Mouse (Mus musculus) retina, postnatal 1 day (tissue): Measurements from ENCODE around the gene Cdk6.
"Not testable (repeated sequence)": the region's sequence is repeated elsewhere in the genome, so short reads cannot be mapped to it uniquely, and the experiment has no call there.

Experiments used
- DNase-seq: peaks from one replicate; pipeline ENCODE4 v3.0.0-alpha.2; 2012

The Cdk6 gene

DNA sequence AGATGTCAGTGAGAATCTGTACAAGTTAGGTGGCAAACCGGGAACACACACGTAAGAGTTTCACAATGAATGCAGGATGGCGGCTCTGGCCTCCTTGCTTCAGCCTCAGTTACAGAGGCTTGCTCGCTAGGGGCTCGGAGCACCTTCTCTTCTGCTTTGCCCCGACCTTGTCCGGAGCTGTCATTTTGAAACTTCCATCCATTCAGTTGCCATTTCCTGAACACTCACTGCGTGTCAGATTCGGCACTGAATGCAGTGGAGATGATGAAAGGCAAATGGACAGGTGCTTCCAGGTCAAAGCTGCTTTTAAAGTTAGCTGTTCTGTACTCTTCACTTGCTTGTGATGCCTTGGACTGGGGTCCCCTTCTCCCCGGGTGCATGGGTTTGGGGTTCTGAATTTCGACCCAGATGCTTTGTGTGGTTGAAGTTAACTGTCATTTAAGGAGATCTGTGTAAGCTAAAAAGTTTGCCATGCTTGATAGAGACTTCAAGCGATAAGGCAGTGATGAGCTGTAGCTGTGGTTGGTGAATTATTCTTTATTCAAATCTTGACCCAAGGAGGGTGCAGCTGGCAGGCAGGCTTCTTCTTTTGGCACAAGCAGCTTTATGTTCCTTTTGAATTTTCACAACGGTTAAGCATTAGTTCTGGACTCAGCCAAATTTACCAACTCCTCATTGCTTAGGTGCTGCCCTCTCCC is 41.2 kb downstream of the Cdk6 start:
- DNase-seq: no peak

DNA sequence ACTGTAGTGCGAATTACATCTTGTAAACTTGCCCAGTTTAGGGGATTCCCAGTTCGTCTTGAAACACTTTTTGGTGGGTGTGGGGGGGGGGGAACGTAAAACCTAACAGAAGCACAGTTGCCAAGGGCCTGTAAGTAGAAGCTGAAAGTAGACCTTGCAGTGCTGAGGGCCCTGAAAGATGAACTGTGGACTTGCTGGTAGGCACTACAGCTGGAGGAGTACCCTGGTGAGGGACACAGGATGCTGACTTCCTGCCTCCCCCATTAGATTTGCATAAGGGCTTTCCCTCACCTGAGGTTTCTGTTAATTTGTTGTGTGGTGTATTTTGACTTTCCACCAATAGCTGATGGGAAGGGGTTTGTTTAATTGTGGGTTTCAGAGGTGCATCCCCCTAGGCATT is 42.3 kb downstream of the Cdk6 start:
- DNase-seq: no peak

DNA sequence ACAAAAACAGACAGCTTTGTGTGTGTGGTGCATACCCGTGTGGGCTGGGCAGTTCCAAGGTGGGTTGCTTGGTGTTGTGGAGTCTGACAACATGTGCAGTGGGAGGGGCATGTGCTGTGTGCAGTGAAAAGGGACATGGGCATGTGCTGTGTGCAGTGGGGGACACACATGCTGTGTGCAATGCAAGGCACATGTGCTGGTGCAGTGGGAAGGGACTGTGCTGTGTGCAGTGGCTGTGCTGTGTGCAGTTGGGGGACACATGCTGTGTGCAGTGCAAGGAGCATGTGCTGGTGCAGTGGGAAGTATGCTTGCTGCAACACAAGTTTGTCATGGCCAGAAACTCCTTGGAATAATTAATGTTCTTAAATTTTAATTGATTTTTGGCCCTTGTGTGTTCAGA is 43.8 kb downstream of the Cdk6 start:
- no peak for DNase-seq

DNA sequence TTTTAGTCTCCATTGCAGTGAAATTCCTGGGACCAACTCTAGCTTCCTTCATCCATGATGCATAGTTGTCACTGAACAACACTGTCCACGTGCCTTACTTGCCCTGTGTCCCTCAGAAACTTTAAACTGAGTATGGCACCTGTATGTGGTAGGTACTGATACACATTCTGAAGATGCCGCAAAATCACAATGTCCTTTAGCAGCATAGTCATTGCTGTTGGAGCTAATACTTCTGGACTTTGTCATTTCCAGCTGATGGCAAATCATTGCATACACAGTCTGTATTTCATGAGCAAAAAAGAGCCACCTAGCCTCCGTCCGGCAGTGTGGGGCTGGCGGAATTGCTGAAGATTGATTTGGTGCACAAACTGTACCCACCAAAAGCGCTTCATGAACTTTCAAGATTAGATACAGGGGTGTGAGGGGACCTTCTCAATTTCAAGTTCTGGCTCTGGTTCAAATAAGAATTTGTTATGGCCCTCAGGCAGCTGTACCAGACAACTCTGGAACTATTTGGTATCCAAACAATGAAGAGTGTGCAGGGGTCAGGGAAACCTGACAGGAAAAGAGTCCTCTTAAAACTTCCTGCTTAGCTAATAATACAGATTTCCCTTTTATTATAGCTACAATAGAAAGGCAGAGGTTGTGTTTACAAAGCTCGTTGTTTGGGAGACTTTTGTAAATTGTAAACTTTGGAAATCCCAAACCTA is 44.9 kb downstream of the Cdk6 start:
- no peak for DNase-seq

DNA sequence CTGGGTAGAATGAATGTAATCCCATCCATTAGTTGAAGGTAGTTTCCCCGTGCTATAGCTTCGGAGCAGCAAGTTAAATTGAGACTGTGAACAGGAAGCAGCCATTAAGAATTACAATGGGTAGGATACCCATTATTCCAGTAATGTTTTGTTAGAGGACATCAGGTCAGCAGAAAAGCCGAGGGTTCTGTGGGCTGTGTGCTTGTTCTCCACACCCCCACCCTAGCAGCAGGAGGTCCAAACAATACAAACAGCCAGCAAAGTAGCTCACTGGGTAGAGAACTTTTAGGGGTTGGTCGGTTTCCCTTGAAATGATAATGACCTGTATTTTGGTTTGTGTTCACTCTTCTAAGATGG is 45.4 kb downstream of the Cdk6 start:
- peak; percentile 46 for DNase-seq

DNA sequence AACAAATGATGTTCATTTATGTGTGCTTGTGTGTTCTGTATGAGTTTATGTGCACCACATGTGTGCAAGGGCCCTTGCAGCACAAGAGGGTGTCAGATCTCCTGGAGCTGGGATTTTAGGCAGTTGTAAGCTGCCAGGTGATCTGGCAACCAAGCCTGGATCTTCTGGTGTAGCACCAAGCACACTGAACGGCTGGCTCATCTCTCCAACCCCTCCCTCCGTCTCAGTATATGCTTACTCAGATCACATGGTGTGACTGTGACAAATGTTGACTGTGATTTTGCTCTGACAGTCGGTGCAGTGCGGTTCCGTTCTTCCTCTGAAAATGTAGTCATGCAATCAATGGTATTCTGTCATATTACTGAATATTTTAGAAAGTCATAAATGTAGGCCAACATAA is 45.9 kb downstream of the Cdk6 start:
- DNase-seq: peak; percentile 32

DNA sequence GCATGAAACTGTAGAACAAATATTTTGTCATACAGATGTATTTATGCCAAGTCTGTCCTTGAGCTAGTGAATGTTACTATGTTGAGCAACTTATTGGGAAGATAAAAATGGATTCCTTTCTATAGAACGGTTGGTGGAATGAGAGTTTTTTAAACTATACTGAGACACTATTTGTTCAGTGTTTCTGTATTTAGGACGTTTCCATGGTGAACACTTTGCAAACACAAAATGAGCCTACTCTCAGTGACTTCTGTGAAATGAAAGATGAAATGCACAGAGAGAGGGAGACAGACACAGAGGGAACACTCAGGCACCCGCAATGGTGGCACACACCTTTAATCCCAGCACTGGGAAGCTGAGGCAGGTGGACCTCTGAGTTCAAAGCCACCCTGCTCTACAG is 51.6 kb downstream of the Cdk6 start:
- DNase-seq: no peak

DNA sequence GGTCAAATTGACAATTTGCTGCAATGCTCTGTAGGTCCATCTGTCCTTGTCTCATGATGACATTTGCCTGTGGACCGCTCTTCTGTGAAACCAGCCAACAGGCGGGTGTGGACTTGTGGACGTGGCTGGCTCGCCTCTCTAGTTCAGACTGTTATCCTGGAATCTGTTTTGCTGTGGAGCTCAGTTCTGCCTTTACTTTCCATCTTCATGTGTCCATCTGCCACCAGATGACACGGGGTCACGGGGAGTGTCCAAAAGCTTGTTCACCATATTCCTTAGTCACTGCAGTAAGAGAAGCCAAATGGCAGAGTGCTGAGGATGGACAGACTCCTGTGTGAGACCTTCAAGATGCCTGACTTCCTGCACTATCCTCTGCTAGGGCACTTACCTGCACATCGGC is 52.9 kb downstream of the Cdk6 start:
- DNase-seq: no peak

DNA sequence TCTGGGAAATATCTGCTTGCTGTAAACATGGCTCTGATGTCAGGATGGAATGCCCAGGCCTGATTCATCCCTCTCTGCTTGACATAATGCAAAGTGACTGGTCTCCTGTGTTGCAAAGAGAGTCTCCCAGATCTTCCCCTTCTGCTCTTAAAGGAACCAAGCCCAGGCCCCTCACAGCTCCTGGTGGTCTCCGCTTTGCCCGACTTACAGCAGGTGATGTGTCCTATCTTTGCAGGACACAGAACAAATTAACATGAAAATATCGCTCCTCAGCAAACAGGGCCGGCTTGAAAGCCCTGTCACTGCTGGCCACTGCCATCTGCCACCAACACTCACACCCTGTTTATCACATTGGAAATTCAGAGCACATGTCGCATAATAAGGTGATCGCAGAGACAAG is 53.7 kb downstream of the Cdk6 start:
- DNase-seq: peak; percentile 85

DNA sequence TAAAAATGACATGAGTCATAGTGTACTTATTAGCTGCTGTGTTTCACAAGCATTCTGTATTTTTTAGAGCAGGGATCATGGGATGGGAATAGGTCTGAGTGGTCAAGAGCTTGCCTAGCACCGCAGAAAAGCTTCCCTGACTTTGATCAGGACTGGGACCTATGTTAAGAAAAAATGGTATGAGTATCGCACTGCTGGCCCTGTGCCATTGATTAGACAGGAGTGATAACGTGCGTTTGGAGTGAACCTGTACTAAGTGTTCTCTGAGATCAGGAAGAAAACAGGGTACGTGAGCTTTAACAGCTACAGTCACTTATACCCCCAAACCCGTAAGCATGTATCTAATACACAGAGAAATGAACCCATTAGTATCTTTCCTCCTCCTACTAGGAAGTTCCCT is 54.9 kb downstream of the Cdk6 start:
- DNase-seq: no peak

DNA sequence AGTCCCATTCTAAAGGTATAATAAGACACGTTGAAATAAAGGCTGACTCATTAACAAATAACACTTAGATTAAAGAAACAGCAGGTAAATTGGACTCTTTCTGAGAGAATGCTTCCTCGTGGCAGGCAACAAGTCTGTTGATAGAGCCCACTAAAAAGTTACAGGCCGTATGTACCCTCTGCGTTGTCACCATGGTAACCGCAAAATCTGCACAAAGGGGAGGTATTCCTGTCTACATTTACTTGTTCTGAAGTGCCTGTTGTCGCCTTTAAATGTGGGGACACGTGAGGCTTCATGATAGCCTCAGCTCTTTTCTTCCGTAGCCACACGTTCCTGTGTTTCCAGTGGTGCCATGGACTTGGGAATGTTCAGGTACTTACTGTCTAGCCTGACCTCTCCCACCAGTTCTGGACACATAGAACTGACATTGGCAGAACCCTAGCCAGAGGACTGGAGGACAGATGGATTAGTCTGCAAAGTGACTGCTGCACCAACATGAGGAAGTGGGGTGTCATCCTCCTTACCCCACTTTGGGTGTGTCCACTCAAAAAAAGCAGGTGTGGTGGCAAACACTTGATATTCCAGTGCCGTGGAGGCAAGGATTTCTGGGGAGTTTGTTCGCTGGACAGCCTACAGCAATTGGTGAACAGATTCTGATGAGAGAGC is 55.8 kb downstream of the Cdk6 start:
- no peak for DNase-seq

DNA sequence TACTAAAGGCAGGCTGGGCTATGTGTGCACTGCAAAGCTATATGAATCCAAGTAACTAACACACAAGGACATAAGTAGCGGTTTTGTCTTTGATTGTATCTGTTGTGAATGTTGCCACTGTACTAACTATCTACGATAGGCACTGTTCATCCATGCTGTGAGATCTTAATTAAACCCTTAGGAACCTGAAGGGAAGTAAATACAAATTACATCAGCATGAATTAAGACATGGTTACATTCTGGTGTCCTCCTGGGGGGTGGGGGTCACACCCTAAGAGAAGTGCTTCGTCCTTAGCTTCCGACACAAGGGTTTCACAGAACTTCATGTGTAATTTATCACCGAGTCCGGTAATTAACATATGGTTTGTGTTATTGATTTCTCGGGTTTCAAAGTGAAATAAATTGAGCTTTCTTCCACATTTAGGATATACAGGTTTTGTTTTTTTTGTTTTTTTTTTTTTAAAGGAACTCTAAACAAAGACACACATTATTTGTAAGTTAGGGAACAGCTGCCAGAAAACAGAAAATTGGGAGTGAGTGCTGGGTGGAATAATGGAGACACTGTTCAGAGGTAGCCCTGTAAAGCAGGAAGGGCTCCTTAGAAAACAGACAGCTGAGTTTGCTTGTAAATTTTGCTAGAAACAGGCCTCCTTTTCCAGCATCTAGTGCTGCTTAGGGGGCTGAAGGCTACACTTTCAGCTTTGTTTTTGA is 58.7 kb downstream of the Cdk6 start:
- peak; percentile 53 for DNase-seq

DNA sequence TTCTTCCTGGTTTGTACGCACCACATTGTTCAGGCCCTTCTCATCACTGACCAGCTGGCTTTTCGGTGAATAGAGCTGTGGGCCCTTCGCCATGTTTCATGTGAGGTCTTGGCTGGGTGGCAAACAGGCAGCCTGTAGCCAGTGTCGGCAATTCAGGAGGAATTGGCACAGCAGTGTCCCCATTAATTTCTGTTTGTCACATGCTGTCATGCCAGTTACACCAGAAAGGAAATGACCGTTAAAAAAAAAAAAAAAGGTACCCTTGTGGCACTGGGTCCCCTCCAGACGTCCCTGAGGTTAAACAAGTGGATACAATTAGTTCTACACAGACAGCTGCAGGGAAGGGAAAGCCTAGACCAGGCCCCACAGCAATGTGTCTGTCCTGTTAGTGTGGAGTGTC is 63.8 kb downstream of the Cdk6 start:
- DNase-seq: peak; percentile 87

DNA sequence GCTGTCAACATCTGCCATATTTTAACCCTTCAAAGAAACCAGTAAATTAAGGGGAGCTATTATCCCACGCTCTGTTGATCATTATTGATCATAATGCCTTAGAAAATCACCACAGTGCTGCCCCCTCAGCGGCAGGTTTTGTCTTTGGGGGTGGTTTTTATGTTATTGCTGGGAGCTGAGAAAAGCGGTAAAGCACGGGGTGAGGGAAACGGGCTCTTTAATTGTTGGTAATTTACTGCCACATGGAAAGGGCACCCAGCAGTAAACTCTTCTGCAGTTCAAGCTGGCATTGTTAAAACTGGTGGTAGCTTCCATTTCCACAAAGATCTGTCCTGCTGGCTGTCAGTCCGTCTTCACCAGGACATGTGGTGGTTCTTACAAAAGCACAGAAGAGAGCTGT is 64.2 kb downstream of the Cdk6 start:
- DNase-seq: no peak

DNA sequence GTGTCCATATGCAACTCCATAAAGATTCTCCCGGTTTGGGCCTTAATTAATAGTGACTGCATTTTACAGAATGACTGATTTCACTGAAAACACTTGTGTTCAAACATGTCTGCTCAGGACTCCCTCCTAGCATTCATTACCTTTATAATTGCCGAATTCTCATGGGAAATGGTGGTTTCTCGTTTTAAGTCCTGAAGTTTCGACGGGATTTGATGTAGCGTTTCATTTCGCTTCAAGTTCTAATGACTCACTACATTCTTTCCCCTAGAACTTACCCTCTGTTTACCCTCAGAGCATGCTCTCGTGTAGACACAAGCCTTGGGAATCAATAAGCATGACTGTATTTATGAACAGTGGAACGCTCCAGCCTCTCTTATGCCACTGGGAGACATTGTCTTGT is 66.6 kb downstream of the Cdk6 start:
- no peak for DNase-seq

DNA sequence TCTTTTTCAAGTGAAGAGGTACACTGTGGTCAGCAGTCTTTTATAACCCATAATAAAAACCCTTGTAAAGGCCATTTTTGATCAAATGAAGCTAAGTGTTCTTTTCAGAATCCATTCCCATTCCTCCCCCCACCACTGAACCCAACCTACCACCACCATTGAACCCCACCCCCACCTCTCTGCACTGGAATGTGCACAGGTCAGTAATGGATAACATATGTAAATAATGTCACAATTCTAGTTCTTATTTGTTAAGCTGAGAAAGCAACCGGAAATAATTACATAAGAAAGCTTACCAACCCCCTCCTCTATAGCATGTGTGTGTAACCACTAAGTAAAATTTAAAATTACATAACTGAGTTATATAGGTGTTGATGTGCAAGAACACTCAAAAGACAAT is 76.9 kb downstream of the Cdk6 start:
- DNase-seq: not testable (repeated sequence)

DNA sequence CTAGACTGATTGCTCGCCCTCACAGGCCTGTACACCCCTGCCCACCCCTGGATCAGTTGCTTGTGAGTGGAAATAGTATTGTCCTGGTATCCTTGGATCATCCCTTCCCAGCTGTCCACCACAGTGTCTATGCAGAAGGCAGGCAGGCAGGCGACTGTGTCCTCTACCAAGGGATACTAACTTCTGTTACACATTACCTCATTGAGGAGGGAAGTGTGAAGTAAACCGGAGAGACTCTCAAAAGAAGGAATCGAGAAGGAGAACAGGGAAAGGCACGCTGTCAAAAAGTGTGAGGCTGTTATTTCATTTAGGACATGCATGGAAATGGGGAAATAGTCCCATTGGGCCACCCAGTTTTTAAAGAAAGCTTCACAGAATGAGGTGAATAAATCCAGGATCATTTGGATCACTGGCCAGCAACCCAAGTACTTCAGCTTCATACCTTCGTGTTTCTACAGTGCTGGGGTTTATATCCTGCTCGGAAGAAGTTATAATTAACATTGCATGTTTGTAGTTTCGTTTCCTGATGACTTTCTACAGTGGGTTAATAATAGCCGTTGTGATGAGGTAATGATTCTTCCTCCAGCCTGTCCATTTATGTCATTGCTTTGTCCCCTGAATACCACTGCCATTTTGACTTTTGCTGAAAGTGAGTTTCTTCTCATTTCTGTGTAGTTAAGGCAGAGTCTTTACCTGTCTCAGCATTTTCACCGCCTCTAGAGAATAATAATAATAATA is 79.0 kb downstream of the Cdk6 start:
- DNase-seq: no peak

DNA sequence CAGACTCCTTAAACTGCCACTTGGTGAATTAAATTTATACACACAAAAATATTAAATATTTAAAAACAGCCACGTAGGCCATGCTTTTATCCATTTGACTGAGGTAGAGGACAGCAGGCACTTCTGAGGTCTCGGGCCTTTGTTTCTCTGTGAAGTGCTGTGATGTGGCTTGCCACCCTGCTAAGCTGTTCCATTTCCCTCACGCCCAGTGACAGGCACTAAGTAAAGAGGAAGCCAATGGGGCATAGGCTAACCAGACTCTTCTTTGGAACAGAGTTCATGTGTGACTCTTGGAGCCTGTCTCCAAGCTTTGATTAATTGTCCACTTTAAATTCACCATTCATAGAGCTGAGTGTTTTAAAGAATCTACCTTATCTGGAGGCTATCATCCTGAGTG is 79.5 kb downstream of the Cdk6 start:
- no peak for DNase-seq

DNA sequence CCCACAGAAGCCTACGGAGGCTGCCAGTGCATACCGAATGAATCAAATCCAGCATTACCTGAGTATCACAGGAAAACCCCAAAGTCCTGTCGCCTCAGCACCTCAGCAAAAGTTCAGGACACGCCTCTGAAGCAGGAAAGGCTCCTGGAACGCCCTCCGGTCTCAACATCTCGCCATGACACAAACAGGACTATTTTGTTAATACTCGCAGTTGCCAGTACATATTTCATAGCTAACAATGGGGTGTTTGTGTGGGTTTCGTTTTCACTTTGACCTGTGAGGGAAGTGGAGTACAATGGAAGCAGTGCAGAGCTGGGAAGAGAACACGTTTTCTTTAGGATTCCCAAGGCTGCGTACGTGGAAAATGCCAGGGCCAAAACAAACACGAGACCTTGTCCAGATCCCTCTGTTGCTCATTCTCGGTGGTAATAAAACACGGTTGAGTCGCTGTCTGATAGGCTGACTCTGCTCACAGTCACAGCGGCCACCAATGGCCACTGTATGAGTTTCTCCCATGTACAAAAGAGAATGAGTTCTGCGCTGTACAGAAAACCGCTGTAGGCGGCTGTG is 91.9 kb downstream of the Cdk6 start:
- DNase-seq: not testable (repeated sequence)

DNA sequence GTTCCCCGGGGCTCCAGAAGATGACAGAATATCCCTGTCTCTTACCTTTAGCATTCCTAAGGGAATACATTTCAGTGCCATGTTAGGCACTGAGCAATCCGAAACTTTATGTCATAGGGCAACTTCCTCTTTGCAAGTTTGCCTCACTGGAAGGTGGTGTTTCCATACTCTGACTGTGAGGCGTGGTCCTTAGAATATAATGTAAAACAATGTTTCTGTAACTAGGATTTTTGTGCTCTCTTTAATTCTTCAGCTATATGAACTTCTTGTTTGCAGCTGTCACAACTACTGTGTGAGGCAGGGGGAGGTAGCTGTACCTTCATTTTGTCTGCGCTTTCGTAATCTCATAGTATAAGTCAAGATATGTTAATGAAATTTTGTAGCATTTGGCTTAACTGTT is 92.8 kb downstream of the Cdk6 start:
- not testable (repeated sequence) for DNase-seq

DNA sequence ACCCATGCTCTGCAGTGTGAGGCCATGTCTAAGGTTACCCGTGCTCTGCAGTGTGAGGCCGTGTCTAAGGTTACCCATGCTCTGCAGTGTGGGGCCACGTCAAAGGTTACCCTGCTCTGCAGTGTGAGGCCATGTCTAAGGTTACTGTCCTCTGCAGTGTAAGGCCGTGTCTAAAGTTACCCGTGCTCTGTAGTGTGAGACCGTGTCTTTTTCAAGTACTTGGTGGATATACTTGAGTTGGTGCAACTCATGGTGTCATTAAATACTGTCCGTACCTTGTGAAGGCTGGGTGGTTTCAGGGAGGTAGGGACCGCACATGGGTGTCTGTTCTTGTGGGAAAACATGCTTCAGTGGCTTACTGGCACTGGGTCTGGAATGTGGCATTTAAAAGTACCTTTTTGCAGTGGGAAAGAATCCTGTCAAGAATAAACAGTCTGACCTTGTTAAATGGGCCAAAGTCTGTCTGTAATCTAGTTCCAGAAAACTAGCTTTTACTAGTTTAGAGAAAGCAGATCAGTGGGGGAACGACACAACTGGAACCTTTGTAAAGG is 97.2 kb downstream of the Cdk6 start:
- not testable (repeated sequence) for DNase-seq

DNA sequence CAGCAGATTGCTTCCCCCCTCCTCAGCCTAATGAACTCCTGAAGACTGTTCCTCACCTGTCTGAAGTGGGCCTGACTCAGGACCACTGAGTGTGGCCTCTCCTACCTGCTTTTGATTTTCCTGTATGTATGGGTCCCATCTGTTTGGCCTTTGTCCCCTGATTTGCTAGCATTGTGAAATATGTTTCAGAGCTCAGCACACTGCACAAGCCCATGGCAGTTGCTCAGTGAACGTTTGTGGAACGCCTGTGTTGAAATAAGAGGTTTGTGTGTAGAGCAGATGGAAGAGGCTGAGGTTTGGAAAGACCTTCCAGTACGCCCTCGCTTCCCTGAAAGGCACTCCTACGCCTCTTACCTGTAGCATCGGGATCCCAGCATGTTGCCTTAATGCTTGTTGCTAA is 98.1 kb downstream of the Cdk6 start:
- DNase-seq: not testable (repeated sequence)
